Mouse (Mus musculus) lung, embryonic 15.5 days (tissue): ENCODE measurements at regions not wholly inside any gene's neighbourhood (a gene's known extent, or its start where the extent isn't known, plus 50 kb on each side); places are given as distances from the start of the nearest gene placed in this dataset.

ENCODE experiments used
- ATAC-seq: fragments of 200-750 bp; cut with Nextera tagmentation; 2 replicates; pipeline ENCODE4 v1.8.0; 2017; ENCODE audit warnings: moderate number of reproducible peaks, borderline replicate concordance; ENCODE audit not compliant: low FRiP score, low TSS enrichment; ENCODE audit errors: extremely low read depth
- H3K27ac ChIP-seq: fragments of 300-500 bp; sonication (generic); 2 replicates; pipeline ENCODE4 v1.5.1; 2015; ENCODE audit warnings: moderate library complexity, mild to moderate bottlenecking, inconsistent platforms
- H3K27me3 ChIP-seq: fragments of 300-500 bp; sonication (generic); 2 replicates; pipeline ENCODE4 v1.6.1; 2015; ENCODE audit warnings: inconsistent platforms
- H3K36me3 ChIP-seq: fragments of 300-500 bp; sonication (generic); 2 replicates; pipeline ENCODE4 v1.6.1; 2015; ENCODE audit warnings: inconsistent platforms
- H3K4me1 ChIP-seq: fragments of 300-500 bp; sonication (generic); 2 replicates; pipeline ENCODE4 v1.6.1; 2015; ENCODE audit warnings: inconsistent platforms
- H3K4me2 ChIP-seq: fragments of 300-500 bp; sonication (generic); 2 replicates; pipeline ENCODE4 v1.6.1; 2015; ENCODE audit warnings: inconsistent platforms, mild to moderate bottlenecking, moderate library complexity
- H3K4me3 ChIP-seq: fragments of 300-500 bp; sonication (generic); 2 replicates; pipeline ENCODE4 v1.5.1; 2015; ENCODE audit warnings: mild to moderate bottlenecking, inconsistent platforms
- H3K9ac ChIP-seq: fragments of 300-500 bp; sonication (generic); 2 replicates; pipeline ENCODE4 v1.6.1; 2015; ENCODE audit warnings: inconsistent platforms
- H3K9me3 ChIP-seq: fragments of 300-500 bp; sonication (generic); 2 replicates; pipeline ENCODE4 v1.6.1; 2016; ENCODE audit warnings: inconsistent platforms
- WGBS: fragments of 180-500 bp; shearing (Covaris S2); methylation state at CpG from one replicate; pipeline ENCODE4 v1.1.7; 2015; 5-methylcytosine and 5-hydroxymethylcytosine counted together

- Histone ChIP-seq H3K4me3 (no peak overlapping the region), H3K9me3 (no peaks in the 10 kb centered on the region), H3K36me3 (no peaks in the 10 kb centered on the region), H3K27me3 (no peaks in the 10 kb centered on the region), H3K9ac (no peak overlapping the region), H3K4me1 (no peaks in the 10 kb centered on the region), H3K4me2 (no peak overlapping the region), H3K27ac (no peak overlapping the region)
- ATAC-seq, result no peak
- 68% methylated on average over 5 of the region's 5 CpGs for WGBS
Observed at GRCm38 (mm10) chr13:53846221-53846620, 209.3 kb downstream of the Drd1 start.

GRCm38 (mm10) chr13:53845786-53846185 is 209.7 kb downstream of the Drd1 start:
- H3K4me3 ChIP-seq, result no peak overlapping the region
- WGBS, result 76% methylated on average over 14 of the region's 14 CpGs
- no peak for ATAC-seq

GRCm38 (mm10) chr13:53825957-53826580 is 229.4 kb downstream of the Drd1 start:
- Histone ChIP-seq H3K36me3 (no peaks in the 10 kb centered on the region), H3K9me3 (no peaks in the 10 kb centered on the region), H3K4me1 (no peaks in the 10 kb centered on the region), H3K27me3 (no peaks in the 10 kb centered on the region), H3K9ac (no peak overlapping the region), H3K4me3 (no peak overlapping the region), H3K4me2 (no peak overlapping the region), H3K27ac (no peak overlapping the region)
- no peak for ATAC-seq
- WGBS, result 69% methylated on average over 8 of the region's 8 CpGs

More at GRCm38 (mm10) chr13:53845786-53846185, 209.7 kb downstream of the Drd1 start:
- no peaks in the 10 kb centered on the region for H3K4me1 ChIP-seq
- no peaks in the 10 kb centered on the region for H3K36me3 ChIP-seq
- no peaks in the 10 kb centered on the region for H3K9me3 ChIP-seq
- no peak overlapping the region for H3K27ac ChIP-seq
- no peaks in the 10 kb centered on the region for H3K27me3 ChIP-seq
- H3K4me2 ChIP-seq, result no peak overlapping the region
- H3K9ac ChIP-seq, result no peak overlapping the region

GRCm38 (mm10) chr13:53822061-53822460 is 233.4 kb downstream of the Drd1 start:
- Histone ChIP-seq H3K27me3 (no peaks in the 10 kb centered on the region), H3K9ac (no peak overlapping the region), H3K9me3 (no peaks in the 10 kb centered on the region), H3K4me2 (no peak overlapping the region), H3K4me3 (no peak overlapping the region), H3K36me3 (no peaks in the 10 kb centered on the region), H3K27ac (no peak overlapping the region), H3K4me1 (no peaks in the 10 kb centered on the region)
- 78% methylated on average over 8 of the region's 8 CpGs for WGBS
- no peak for ATAC-seq

- H3K27ac ChIP-seq, result no peak overlapping the region
- no peaks in the 10 kb centered on the region for H3K9me3 ChIP-seq
- no peak overlapping the region for H3K4me2 ChIP-seq
- no peak overlapping the region for H3K4me3 ChIP-seq
- no peak for ATAC-seq
- H3K27me3 ChIP-seq, result no peaks in the 10 kb centered on the region
- no peaks in the 10 kb centered on the region for H3K36me3 ChIP-seq
- H3K4me1 ChIP-seq, result no peaks in the 10 kb centered on the region
- 69% methylated on average over 7 of the region's 7 CpGs for WGBS
- no peak overlapping the region for H3K9ac ChIP-seq
Observed at GRCm38 (mm10) chr13:53815629-53816028, 239.9 kb downstream of the Drd1 start.

GRCm38 (mm10) chr13:53814088-53814487 is 241.4 kb downstream of the Drd1 start:
- 62% methylated on average over 9 of the region's 9 CpGs for WGBS
- no peak overlapping the region for H3K4me2 ChIP-seq
- no peak overlapping the region for H3K4me3 ChIP-seq
- no peak overlapping the region for H3K27ac ChIP-seq
- H3K36me3 ChIP-seq, result no peaks in the 10 kb centered on the region
- H3K27me3 ChIP-seq, result no peaks in the 10 kb centered on the region
- ATAC-seq, result no peak
- H3K4me1 ChIP-seq, result 0 out of 2 replicates have a peak, but pooled peaks cover under 1% of the 10 kb centered on the region
- no peak overlapping the region for H3K9ac ChIP-seq
- H3K9me3 ChIP-seq, result no peaks in the 10 kb centered on the region

GRCm38 (mm10) chr13:53811862-53812261 is 243.6 kb downstream of the Drd1 start:
- Histone ChIP-seq H3K4me3 (no peak overlapping the region), H3K9me3 (no peaks in the 10 kb centered on the region), H3K9ac (no peak overlapping the region), H3K4me2 (no peak overlapping the region), H3K36me3 (no peaks in the 10 kb centered on the region), H3K27me3 (no peaks in the 10 kb centered on the region), H3K27ac (no peak overlapping the region), H3K4me1 (peaks cover 18% of the 10 kb centered on the region)
- no peak for ATAC-seq
- 32% methylated on average over 4 of the region's 4 CpGs for WGBS

- 57% methylated on average over 8 of the region's 8 CpGs for WGBS
- Histone ChIP-seq H3K27ac (no peak overlapping the region), H3K4me1 (peaks cover 18% of the 10 kb centered on the region), H3K27me3 (no peaks in the 10 kb centered on the region), H3K9me3 (no peaks in the 10 kb centered on the region), H3K4me2 (no peak overlapping the region), H3K4me3 (no peak overlapping the region), H3K9ac (no peak overlapping the region), H3K36me3 (no peaks in the 10 kb centered on the region)
- no peak for ATAC-seq
Observed at GRCm38 (mm10) chr13:53811151-53811550, 244.4 kb downstream of the Drd1 start.

GRCm38 (mm10) chr13:53807791-53808525 is 247.5 kb downstream of the Drd1 start:
- no peak overlapping the region for H3K4me3 ChIP-seq
- H3K9ac ChIP-seq, result no peak overlapping the region
- H3K4me2 ChIP-seq, result peak overlapping the region; percentile 26; the same call in 1 of the 2 replicates

GRCm38 (mm10) chr13:53805872-53806271 is 249.6 kb downstream of the Drd1 start:
- WGBS, result 73% methylated on average over 4 of the region's 4 CpGs
- no peaks in the 10 kb centered on the region for H3K36me3 ChIP-seq
- no peak for ATAC-seq

More at GRCm38 (mm10) chr13:53807791-53808525, 247.5 kb downstream of the Drd1 start:
- Histone ChIP-seq H3K27me3 (no peaks in the 10 kb centered on the region), H3K36me3 (no peaks in the 10 kb centered on the region), H3K27ac (no peak overlapping the region; the same call in 1 of the 2 replicates), H3K9me3 (no peaks in the 10 kb centered on the region), H3K4me1 (peaks cover 18% of the 10 kb centered on the region)
- ATAC-seq, result peak; percentile 92; the same call in 1 of the 2 replicates
- 29% methylated on average over 13 of the region's 13 CpGs for WGBS

GRCm38 (mm10) chr13:53800978-53801377 is 254.5 kb downstream of the Drd1 start:
- no peak overlapping the region for H3K4me2 ChIP-seq
- no peak overlapping the region for H3K4me3 ChIP-seq
- H3K4me1 ChIP-seq, result no peaks in the 10 kb centered on the region
- H3K27me3 ChIP-seq, result no peaks in the 10 kb centered on the region
- no peak for ATAC-seq
- H3K9me3 ChIP-seq, result no peaks in the 10 kb centered on the region
- no peaks in the 10 kb centered on the region for H3K36me3 ChIP-seq
- H3K9ac ChIP-seq, result no peak overlapping the region
- 72% methylated on average over 5 of the region's 5 CpGs for WGBS
- H3K27ac ChIP-seq, result no peak overlapping the region

More at GRCm38 (mm10) chr13:53805872-53806271, 249.6 kb downstream of the Drd1 start:
- no peak overlapping the region for H3K9ac ChIP-seq
- no peaks in the 10 kb centered on the region for H3K27me3 ChIP-seq
- H3K4me3 ChIP-seq, result no peak overlapping the region
- peaks cover 18% of the 10 kb centered on the region for H3K4me1 ChIP-seq
- no peak overlapping the region for H3K27ac ChIP-seq
- no peaks in the 10 kb centered on the region for H3K9me3 ChIP-seq
- H3K4me2 ChIP-seq, result no peak overlapping the region

GRCm38 (mm10) chr13:53788809-53789208 is 266.7 kb downstream of the Drd1 start:
- Histone ChIP-seq H3K4me1 (no peaks in the 10 kb centered on the region), H3K9ac (no peak overlapping the region), H3K9me3 (no peaks in the 10 kb centered on the region), H3K27ac (no peak overlapping the region), H3K36me3 (no peaks in the 10 kb centered on the region), H3K4me2 (no peak overlapping the region), H3K27me3 (no peaks in the 10 kb centered on the region), H3K4me3 (no peak overlapping the region)
- no peak for ATAC-seq
- 69% methylated on average over 2 of the region's 2 CpGs for WGBS
